Mouse (Mus musculus): ENCODE measurements around the gene Ring1.
"Not testable (repeated sequence)": the region's sequence is repeated elsewhere in the genome, so short reads cannot be mapped to it uniquely, and the experiment has no call there.

Gene Ring1

DNA sequence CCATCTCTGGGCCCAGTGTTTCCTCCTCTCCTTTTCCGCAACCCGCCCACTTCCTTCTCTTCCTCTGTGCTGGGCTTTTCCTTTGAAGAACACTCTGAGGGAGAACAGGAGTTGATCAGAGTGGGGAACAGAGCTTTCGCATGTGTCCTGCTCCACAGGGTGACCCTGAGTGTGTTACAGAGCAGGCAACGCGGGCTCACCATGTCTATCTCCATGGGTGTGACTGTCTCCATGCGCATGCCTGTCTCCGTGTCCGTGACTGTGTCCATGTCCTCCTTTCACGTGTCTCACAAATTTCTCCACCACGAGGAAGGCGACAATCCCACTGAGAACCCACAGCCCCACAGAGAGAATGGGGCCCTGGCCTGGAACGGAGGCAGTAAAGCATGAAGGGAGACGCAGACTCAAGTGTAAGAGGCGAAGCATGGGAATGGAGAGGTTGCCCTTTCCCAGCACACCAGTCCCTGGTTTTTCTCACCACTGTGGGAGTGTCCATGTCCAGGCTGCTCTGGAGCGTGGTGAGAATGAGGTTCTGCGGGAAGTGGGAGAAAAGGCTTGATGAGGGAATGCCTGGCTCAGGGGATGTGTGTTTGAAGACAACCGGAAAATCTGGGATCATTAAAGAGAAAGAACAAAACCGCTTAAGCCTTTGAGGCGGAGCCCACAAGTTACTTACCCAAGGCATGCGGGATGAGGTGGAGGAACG lies 5.6 kb upstream of the Ring1 start:
- in situ Hi-C loops (cut with MboI, MseI), result loop anchor here (10.0 kb wide), 1 partner anchor 575 kb away; the partner anchor contains the start of genes Agpat1 and Rnf5

DNA sequence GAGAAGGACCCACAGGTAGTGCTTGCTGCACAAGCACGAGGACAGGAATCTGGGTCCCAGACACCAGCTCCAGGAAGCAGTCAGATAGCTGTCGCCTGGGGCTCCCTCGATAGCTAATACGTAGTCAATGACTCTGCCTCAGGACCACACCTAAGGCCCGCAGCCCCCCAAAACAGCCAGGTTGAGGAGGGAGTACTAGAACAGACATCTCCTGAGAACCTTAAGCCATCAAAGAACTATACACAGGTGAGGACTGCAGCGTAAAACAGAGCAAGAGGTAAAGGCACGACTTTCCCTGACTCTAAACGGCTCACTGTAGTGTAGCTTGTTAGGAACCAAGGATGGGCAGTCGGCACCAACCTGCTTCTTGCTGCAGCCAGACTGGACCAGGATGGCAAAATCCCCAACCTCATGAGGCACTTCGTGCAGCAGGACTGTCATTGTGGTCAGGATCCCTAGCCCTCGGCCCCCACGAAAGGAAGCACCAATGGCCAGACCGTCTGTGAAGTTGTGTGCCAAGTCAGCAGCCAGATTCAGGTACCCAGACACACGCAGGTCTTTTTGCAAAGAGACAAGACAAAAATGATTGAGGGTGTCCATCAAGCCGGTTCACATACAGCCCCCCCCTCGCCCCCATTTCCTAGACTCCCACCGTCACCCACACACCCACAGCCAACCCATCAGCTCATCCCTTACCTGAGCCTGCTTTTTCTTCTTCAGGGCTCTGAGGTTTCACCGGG lies 4.8 kb upstream of the Ring1 start:
- in situ Hi-C loops (cut with MboI, MseI), result no loop called here

DNA sequence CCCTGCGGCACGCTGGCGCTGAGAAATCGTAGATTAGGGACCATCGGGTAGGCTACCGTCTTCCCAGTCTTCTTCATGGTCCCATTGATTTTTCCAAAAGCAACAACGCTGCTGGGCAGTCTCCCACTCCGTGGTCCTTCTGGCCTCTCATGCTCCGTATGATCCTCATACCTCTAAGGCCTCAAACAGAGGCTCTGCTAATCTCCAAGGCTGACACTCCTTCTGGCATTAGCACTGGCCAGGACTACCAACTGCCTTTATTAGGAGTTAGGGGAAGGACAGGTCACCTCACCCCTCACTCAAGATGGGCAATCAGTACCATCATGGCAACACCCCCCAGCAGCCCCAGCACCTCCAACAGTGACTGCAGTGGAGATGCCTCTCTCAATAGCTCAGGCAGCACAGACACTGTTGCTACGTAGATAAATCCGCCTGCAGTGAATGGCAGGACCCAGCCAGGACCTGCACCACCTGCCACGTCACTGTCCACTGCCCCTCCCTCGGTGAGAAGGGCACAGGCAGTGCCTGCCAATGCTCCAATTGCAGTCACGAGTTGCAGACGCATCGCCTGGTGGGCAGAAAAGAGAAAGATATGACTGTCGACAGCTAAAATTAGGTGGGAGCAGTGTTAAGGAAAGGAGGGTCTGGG lies 4.1 kb upstream of the Ring1 start:
- in situ Hi-C loops (cut with MboI, MseI), result no loop called here

DNA sequence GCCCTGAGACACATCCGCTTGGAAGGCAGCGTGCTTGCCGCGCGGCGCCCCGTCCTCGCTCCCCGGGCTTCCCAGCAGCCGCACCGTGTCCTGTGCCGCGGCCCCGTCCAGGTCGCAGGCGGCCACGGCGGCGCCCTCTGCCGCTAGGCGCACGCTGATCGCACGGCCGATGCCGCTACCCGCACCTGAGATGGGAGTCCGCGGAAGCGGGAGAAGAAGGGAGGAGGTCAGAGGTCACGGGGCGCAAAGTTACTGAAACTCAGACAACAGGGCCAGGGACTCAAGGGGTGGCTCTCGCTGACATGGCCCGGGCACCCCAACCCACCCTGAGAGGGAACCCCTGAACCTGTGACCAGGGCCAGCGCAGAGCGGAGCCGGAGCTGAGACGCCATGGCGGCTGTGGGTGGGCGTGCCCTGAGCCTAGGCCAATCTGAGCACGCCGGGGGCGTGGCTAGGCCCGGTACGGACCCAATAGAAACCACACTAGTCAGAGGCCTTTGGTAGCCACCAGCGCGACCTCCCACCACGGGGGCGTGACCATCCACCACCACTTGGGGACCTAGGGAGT lies 3.3 kb upstream of the Ring1 start, which contains the start of gene H2-Ke6:
Gene H2-Ke6, minus strand, starts transcription at position 405 of the 568 bp plus-strand sequence.
- in situ Hi-C loops (cut with MboI, MseI), result no loop called here

DNA sequence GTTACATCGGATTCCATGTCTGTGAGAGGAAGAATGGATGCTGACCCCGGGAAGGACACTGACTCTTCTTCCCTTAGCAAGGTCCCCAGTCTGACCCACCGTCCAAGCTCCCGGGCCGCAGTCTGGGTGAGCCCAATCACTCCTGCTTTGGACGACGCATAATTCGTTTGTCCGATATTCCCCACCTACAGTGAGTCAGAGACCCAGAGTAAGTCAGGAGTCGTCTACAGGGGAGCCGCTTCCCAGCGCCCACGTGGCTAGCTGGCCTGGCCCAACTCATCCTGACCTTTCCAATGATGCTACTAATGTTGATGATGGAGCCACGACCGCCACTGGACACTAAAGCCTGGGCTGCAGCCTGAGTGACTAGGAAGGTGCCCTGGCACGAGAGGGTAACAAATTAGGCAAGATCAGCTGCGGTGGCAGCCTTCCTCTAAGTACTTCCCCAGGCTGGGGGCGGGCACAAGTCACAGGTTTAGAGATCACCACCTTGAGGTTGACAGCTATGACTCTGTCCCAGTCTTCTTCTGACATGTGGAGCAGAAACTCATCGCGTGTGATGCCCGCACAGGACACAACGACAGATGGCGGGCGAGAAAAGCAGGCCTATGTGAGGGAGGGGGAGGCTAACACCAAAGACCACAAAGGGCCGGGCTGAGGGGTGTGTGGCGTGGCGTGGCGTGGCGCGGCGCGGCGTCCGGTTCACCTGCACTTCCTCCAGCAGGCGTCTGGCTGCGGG lies 2.6 kb upstream of the Ring1 start:
- in situ Hi-C loops (cut with MboI, MseI), result no loop called here

DNA sequence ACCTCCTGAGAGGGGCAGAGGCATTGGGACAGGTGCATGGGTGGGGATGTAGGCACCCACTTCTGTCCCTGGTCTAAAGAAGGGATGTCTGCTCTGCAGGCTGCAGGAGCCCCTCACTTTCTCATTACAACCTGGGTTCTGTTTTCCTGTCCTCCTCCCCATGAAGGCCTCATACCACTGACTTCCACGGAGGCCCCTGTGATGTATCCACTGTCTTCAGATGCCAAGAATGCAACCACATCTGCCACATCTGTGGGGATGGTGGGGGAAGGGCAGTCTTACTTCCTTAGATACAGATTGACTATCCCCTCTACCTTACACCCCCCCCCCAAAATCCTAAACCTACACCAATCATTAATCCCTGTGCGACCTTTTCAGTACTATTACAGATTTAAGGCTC lies 1.7 kb upstream of the Ring1 start:
- in situ Hi-C loops (cut with MboI, MseI), result no loop called here

DNA sequence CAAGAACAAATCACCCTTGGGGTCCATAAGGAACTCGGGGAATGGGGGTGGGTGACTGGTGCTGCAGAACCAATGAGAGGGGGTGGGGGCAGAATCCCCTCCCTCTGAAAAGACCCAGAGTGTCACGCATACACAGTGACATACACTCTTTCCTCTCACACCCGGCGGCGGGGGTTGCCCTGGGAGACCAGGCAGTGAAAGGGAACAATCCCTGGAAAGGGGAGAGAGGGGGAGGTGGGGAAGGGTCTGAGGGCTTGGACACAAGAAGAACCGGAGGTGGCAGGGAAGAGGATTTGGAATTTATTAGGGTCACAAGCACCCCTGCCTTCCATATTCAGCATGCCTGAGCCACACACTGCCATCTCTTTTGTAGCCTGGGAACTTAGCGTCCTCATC lies 1.3 kb upstream of the Ring1 start:
- in situ Hi-C loops (cut with MboI, MseI), result no loop called here

DNA sequence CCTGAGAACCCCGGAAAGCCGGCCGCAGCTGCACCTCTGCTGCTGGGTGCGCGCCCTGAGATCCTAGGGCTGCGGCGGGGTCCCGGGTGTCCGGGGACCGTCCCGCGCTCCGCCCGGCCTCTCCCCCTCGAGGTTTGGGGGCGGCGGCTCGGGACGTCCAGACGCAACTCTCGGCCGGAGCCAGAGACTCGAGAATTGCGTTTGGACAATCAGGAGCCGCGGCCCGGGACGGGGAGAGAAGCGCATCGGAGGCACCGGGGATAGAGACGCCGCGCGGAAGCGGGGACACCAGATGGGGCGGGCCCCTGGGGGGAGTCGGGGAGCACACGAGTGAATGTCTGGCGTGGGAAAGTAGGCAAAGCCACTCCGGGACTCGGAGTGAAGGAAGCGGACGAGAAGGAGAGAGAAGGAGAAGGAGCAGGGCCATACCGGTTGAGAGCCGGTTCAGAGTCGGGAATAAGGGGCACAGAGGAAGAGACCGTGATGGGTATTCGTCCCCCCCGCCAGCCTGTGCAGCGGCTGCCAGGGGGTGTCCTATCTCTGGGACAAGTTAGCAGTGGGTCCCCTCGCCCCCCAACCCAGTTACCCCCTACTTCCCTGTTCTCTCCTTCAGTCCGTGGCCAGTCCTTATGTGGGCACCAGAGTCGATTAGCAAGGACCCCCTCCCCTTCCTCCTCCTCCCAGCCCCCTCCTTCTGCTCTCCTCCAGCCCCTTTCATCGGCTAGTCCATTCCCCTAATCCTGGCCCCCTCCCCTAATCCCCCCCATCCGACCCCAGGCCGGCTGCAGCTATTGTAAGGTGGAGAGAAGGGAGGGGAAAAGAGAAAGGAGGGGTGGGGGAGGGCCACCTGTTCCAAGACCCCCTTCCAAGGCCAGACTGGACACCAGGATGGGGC lies 628 bp upstream of the Ring1 start:
- in situ Hi-C loops (cut with MboI, MseI), result no loop called here

DNA sequence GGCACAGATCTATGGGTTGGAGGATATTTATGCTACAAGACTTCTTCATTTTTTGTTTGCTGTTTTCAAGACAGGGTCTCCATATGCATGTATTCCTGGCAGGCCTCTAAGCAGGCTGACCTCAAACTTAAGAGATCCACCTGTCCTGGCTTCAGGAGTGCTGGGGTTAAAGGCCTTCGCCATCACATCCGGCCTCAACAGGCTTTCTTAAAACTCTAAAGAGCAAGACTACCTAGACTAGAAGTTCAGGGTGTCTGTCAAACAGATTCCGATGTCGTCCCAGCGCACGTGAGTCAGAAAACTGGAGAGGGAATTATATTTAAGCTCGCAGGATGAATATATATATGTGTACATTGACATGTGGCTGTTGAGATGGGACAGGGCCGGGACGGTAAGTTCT lies 802 bp downstream of the Ring1 start:
- in situ Hi-C loops (cut with MboI, MseI), result no loop called here

DNA sequence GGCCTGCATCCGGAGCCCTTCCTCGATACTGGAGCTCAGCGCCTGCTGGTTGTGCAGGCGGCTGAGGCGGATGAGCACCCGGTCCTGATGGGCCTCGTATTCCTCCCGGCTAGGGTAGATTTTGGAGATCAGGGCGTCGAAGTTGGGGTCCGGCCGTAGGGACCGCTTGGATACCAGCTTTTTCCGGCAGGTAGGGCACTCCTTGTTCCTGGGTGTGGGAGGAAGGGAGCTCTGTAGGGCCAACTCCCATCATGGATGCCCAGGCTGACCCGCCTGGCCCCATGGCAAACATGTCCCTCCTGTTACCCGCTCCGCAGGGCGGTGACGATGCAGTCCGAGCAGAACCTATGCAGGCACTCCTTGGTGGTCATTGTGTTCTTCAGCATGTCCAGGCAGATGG lies 1.5 kb downstream of the Ring1 start:
- in situ Hi-C loops (cut with MboI, MseI), result no loop called here

DNA sequence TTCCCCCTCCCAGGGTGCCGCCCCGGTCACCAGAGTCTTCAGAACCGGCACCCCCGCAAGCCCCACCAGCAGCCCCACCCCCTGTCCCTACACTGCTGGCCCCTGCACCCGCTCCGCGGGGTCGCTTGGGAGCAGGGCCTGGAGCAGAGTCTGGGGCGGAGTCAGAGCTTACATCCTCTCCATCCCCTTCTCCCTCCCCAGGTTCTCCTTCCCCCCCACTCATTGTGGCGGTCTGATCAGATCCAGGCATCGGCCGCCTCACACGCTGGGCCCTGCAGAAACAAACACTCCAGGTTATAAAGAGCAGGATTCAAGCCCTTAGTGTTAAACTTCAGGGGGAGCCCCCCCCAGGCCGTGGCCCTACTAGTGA lies 2.1 kb downstream of the Ring1 start:
- in situ Hi-C loops (cut with MboI, MseI), result no loop called here

DNA sequence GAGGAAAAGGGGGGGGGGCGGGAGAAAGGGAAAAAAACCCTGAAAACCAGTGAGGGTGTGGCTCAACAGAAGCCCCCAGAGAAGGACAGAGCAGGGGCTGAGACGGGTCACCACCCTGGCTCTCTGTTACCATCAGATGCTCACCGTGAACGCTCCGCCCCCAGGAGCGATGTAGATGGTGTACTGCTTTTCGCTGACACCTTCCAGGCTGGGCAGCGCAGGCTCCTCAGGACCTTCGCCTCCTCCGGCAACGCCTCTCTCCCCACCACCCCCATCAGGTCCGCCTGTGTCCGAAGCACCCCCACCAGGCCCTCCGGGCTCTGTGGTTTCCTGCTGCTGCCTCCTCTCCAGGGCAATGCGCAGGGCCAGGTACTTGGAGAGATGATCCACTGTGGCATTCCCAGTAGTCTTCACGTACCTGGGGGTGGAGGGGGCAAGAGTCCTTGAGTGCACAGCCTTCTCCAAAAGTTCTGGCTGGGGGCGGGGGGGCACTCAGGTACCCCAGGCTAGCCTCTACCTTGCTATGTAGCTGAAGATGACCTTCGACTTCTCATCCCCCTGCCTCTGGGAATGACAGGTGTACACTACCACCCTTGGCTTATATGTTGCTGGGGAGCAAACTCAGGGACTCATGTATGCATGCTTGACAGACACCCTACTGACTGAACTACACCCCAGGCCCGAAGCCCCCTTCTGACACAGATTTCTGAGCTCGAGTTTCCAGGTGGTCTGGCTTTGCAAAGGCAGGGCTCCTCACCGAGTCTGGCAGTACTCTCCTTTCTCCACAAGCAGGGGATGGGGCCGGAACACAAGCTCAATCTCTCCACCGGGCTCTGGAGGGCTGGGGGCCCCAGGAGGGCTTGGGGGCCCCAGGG lies 2.7 kb downstream of the Ring1 start:
- in situ Hi-C loops (cut with MboI, MseI), result no loop called here

DNA sequence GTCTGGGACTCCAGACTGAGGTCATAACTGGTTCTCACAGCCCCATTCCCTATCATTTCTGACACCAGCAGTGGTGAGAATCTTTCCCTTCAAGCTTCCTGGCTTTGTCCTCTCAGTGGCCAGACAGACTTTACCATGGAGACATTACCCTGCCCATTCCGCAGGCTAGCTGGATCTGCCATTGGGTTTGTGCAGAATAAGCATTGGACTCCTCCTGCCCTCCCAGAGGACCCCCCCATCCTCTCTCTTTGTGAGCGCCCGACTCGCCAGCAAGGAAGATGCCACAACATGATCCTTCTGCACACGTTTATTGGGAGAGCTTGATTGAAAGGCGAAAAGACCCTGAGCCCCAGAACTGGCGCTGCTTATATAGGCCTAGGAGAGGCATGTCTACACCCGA lies 11.0 kb downstream of the Ring1 start:
- in situ Hi-C loops (cut with MboI, MseI), result no loop called here

DNA sequence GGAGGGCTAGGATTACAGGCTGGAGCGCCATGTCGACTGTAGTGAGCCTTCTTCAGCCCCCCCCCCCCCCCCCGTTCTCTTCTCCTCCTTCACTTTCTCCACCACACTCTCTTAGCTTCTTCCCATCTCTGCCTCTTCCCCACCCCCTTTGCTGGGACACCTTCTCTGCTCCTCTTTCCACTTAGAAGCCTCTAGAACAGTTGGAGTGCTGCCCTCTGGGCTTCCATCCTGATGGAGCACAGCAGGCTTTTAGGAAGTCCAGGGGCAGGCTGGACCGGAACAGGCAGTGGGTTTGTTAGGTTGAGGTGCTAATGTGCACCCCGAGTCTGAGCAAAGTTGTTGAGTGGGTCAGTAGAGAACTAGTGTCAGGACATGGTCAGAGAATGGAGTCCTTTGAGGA lies 14.3 kb downstream of the Ring1 start:
- in situ Hi-C loops (cut with MboI, MseI), result no loop called here

DNA sequence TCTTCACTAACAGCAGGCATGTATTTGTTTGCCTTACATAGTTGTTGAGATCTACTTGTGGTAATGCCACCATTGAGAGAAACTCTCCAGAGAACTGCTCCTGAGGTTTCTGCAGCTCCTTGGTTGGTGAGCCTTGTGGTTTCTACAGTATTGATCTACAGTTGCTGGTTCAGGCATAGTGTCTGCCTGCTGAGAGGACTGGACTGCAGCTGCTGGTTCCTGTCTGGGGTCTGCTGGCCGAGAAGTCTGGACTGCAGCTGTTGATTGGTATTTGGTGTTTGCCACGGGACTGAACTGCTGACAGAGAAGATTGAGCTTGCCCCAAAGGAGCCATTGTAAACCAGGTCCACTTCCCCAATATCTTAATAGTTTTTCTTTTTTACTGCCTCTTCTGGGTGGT lies 17.9 kb downstream of the Ring1 start:
- in situ Hi-C loops (cut with MboI, MseI), result loop anchor here (5.0 kb wide), 1 partner anchor 34 kb away; no protein-coding TSS in a partner anchor

DNA sequence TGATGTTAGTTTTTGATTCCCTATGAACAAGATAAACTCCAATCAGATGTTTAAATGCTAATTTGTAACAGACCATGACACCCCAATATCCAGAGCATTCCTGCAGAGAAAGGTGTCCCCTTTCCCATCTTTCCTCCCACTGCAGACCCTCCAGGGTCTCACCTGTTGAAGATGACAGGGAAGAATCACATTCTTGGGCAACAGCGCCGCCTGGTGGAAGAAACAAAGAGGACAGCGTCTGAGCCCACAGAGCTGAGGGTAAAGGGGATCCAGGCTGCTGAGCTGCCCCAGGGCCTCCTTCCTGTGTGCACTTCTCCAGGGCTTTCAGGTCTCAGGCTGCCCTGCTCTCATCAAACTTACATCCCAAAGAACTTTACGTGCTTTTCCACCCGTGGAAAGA lies 21.1 kb downstream of the Ring1 start:
- in situ Hi-C loops (cut with MboI, MseI), result no loop called here

DNA sequence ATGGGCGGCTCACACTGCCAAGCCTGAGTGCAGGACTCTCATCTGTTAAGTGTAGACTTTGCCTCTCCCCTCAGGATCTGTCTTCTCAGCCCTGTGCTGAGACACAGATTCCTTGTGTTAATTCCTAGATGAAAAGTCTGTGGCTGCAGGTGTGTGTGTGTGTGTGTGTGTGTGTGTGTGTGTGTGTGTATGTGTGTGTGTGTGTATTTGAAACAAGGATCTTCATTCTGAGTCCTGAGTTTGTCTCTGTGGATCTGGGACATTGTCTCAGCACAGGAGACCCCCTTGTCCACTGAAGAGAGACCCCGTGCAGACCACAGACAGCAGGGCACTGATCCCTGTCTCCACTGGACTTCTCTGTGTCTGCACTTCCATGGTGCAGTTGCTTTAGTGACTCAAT lies 23.7 kb downstream of the Ring1 start:
- in situ Hi-C loops (cut with MboI, MseI), result not testable (repeated sequence)

DNA sequence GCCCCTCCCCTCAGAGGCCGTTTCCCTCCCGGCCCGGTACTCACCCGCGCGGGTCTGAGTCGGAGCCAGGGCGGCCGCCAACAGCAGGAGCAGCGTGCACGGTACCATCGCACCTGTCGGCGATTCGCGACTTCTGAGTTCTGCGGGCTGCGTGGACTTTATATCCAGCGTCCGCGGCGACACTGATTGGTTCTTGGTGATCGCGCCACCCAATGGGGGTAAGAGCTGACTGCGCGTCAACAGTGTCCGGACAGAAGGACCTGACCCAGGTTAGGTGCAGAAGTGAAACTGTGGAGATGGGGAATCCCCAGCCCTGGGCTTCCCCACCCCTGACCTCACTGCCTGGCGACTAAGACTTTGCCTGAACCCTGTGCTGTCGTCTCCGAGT lies 24.3 kb downstream of the Ring1 start, which contains the start of gene H2-K1:
Gene H2-K1, minus strand, starts transcription at position 198 of the 388 bp plus-strand sequence.
- in situ Hi-C loops (cut with MboI, MseI), result no loop called here

DNA sequence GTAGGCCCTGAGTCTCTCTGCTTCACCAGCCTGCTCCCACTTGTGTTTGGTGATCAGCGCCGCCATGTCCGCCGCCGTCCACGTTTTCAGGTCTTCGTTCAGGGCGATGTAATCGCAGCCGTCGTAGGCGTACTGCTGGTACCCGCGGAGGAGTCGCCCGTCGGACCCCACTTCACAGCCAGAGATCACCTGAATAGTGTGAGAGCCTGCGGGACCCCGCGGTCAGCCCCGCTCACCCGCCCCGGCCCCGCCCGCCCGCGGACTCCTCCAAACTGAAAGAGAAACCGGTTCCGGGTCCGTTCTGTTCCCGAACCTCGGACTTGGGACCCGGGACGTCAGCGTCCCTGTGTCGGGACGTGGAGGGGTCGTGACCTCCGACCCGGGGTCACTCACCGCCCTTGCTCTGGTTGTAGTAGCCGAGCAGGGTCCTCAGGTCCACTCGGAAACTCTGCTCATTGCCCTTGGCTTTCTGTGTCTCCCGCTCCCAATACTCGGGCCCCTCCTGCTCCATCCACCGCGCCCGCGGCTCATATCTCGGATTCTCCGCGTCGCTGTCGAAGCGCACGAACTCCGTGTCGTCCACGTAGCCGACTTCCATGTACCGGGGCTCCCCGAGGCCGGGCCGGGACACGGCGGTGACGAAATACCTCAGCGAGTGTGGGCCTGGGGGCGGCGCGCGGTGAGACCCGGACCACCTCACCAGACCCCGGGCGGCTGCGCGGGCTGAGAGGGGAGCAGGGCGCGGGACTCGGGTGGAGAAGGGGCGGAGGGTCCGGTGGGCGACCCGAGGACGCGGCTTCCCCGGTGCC lies 24.9 kb downstream of the Ring1 start:
- in situ Hi-C loops (cut with MboI, MseI), result loop anchor here (5.0 kb wide), 1 partner anchor 1473 kb away; the partner anchor contains the start of gene H2-Q10

Data from T-helper 1 cell (primary cell).